Mouse (Mus musculus) bone marrow macrophage, adult 2 months (primary cell): ENCODE data around the gene Sstr4.

Experiments used
- CTCF ChIP-seq: IDR thresholded peaks from 2 replicates; pipeline ENCODE4 v1.5.1; 2012; ENCODE audit warnings: low read depth, mild to moderate bottlenecking, low read length, moderate library complexity
- POLR2A ChIP-seq: IDR thresholded peaks from 2 replicates; pipeline ENCODE4 v1.6.1; 2012; ENCODE audit warnings: mild to moderate bottlenecking, low read depth, low read length, borderline replicate concordance

GRCm38 (mm10) chr2:148419776-148420175, 24.6 kb downstream of the Sstr4 start:
- TF ChIP-seq POLR2A (no peak), CTCF (no peak)
